Mouse (Mus musculus) CH12.LX (cell line): ENCODE measurements at regions not wholly inside any gene's neighbourhood (a gene's known extent, or its start where the extent isn't known, plus 50 kb on each side); places are given as distances from the start of the nearest gene placed in this dataset.

ENCODE experiments used
- DNase-seq: peaks from one replicate; pipeline ENCODE4 v3.0.0-alpha.2; 2013; ENCODE audit errors: extremely low read depth
- H3K27ac ChIP-seq: 2 replicates; pipeline ENCODE4 v1.5.1; 2012; ENCODE audit warnings: low read depth, mild to moderate bottlenecking, control low read depth, moderate library complexity; ENCODE audit not compliant: insufficient read depth
- H3K27me3 ChIP-seq: replicated peaks from 2 replicates; pipeline ENCODE3; 2012; ENCODE audit warnings: inconsistent platforms
- H3K36me3 ChIP-seq, 2 experiments: replicated peaks in 1 of 2; 2 replicates each; pipeline versions ENCODE3 to v1.6.1; 2012; ENCODE audit warnings: inconsistent platforms in 1 of 2, low read length in 1 of 2, mild to moderate bottlenecking in 1 of 2, mixed read lengths in 1 of 2, moderate library complexity in 1 of 2; ENCODE audit not compliant: control insufficient read depth in 1 of 2, insufficient read depth in 1 of 2
- H3K4me1 ChIP-seq, 2 experiments: 2 replicates each; pipeline ENCODE4 v1.6.1; 2012; ENCODE audit warnings: inconsistent platforms in 1 of 2, moderate library complexity in 1 of 2; ENCODE audit not compliant: insufficient read depth in 2 of 2, control insufficient read depth in 1 of 2
- H3K4me2 ChIP-seq: 2 replicates; pipeline ENCODE4 v1.6.1; 2012; ENCODE audit warnings: low read depth, mild to moderate bottlenecking, control low read depth; ENCODE audit not compliant: poor library complexity, insufficient read depth, severe bottlenecking
- H3K4me3 ChIP-seq, 3 experiments: fragments of 150-350 bp in 1 of 3; sonication (generic) in 1 of 3; replicated peaks in 1 of 3; 2 replicates each; pipeline versions ENCODE3 to v1.5.1; 2011 to 2012; ENCODE audit warnings: low read depth in 2 of 3, low read length in 2 of 3, mild to moderate bottlenecking in 2 of 3, moderate library complexity in 2 of 3, control low read depth in 1 of 3, improper control_type of control experiment in 1 of 3, inconsistent platforms in 1 of 3, mixed read lengths in 1 of 3; ENCODE audit not compliant: poor library complexity in 1 of 3
- H3K79me2 ChIP-seq: replicated peaks from 2 replicates; pipeline ENCODE4 v1.6.1; 2012; ENCODE audit warnings: mild to moderate bottlenecking, moderate library complexity; ENCODE audit not compliant: control insufficient read depth, poor library complexity, insufficient read depth, severe bottlenecking; ENCODE audit errors: extremely low read depth
- H3K9ac ChIP-seq: 2 replicates; pipeline ENCODE4 v1.6.1; 2012; ENCODE audit warnings: low read depth, mild to moderate bottlenecking, control low read depth, moderate library complexity; ENCODE audit not compliant: insufficient read depth
- H3K9me3 ChIP-seq: replicated peaks from 2 replicates; pipeline ENCODE3; 2012; ENCODE audit warnings: low read length, inconsistent platforms, mixed read lengths
- BHLHE40 ChIP-seq: IDR thresholded peaks from 2 replicates; pipeline ENCODE4 v1.6.1; 2011; ENCODE audit warnings: mild to moderate bottlenecking, low read depth, low read length, improper control_type of control experiment
- CHD2 ChIP-seq: IDR thresholded peaks from 2 replicates; pipeline ENCODE4 v1.6.1; 2011; ENCODE audit warnings: low read length, improper control_type of control experiment
- CTCF ChIP-seq, 2 experiments: IDR thresholded peaks in 1 of 2; conservative IDR thresholded peaks in 1 of 2; 2 replicates each; pipeline ENCODE4 v1.5.1; 2011 to 2012; ENCODE audit warnings: low read depth in 2 of 2, low read length in 2 of 2, improper control_type of control experiment in 1 of 2, inconsistent platforms in 1 of 2, mild to moderate bottlenecking in 1 of 2, moderate library complexity in 1 of 2
- E2F4 ChIP-seq: IDR thresholded peaks from 2 replicates; pipeline ENCODE4 v1.6.1; 2011; ENCODE audit warnings: low read depth, low read length, improper control_type of control experiment; ENCODE audit not compliant: insufficient replicate concordance
- ETS1 ChIP-seq: conservative IDR thresholded peaks from 2 replicates; pipeline ENCODE4 v1.6.1; 2012; ENCODE audit warnings: low read depth, mild to moderate bottlenecking, inconsistent platforms, low read length, improper control_type of control experiment, moderate library complexity
- JUN ChIP-seq: IDR thresholded peaks from 2 replicates; pipeline ENCODE4 v1.6.1; 2011; ENCODE audit warnings: low read depth, mild to moderate bottlenecking, low read length, improper control_type of control experiment, moderate library complexity; ENCODE audit not compliant: insufficient read depth
- MAFK ChIP-seq: IDR thresholded peaks from 2 replicates; pipeline ENCODE4 v1.6.1; 2011; ENCODE audit warnings: low read length, improper control_type of control experiment; ENCODE audit not compliant: insufficient replicate concordance
- MAX ChIP-seq: IDR thresholded peaks from 2 replicates; pipeline ENCODE4 v1.6.1; 2011; ENCODE audit warnings: low read length, improper control_type of control experiment
- MEF2A ChIP-seq: IDR thresholded peaks from 2 replicates; pipeline ENCODE4 v1.6.1; 2014; ENCODE audit warnings: low read depth, mild to moderate bottlenecking, inconsistent platforms, low read length, improper control_type of control experiment, borderline replicate concordance
- MXI1 ChIP-seq: IDR thresholded peaks from 2 replicates; pipeline ENCODE4 v1.6.1; 2011; ENCODE audit warnings: mild to moderate bottlenecking, low read depth, low read length, improper control_type of control experiment
- MYC ChIP-seq: IDR thresholded peaks from 2 replicates; pipeline ENCODE4 v1.6.1; 2011; ENCODE audit warnings: low read depth, mild to moderate bottlenecking, improper control_type of control experiment, low read length
- NELFE ChIP-seq: IDR thresholded peaks from 2 replicates; pipeline ENCODE4 v1.6.1; 2011; ENCODE audit warnings: low read depth, low read length, improper control_type of control experiment
- POLR2A ChIP-seq: IDR thresholded peaks from 2 replicates; pipeline ENCODE4 v1.6.1; 2011; ENCODE audit warnings: low read depth, mild to moderate bottlenecking, improper control_type of control experiment, low read length
- RAD21 ChIP-seq: IDR thresholded peaks from 2 replicates; pipeline ENCODE4 v1.6.1; 2011; ENCODE audit warnings: low read depth, mild to moderate bottlenecking, low read length, improper control_type of control experiment, moderate library complexity
- SIN3A ChIP-seq: IDR thresholded peaks from 2 replicates; pipeline ENCODE4 v1.6.1; 2012; ENCODE audit warnings: low read length, improper control_type of control experiment, inconsistent platforms
- SMC3 ChIP-seq: IDR thresholded peaks from 2 replicates; pipeline ENCODE4 v1.6.1; 2011; ENCODE audit warnings: low read depth, low read length, improper control_type of control experiment
- TBP ChIP-seq: conservative IDR thresholded peaks from 2 replicates; pipeline ENCODE4 v1.6.1; 2011; ENCODE audit warnings: low read depth, low read length, improper control_type of control experiment
- USF1 ChIP-seq: IDR thresholded peaks from 2 replicates; pipeline ENCODE4 v1.6.1; 2014; ENCODE audit warnings: low read depth, mild to moderate bottlenecking, inconsistent platforms, low read length, improper control_type of control experiment
- ZKSCAN1 ChIP-seq: IDR thresholded peaks from 2 replicates; pipeline ENCODE4 v1.6.1; 2012; ENCODE audit warnings: low read depth, inconsistent platforms, low read length, improper control_type of control experiment, borderline replicate concordance
- ZMIZ1 ChIP-seq: IDR thresholded peaks from 2 replicates; pipeline ENCODE4 v1.6.1; 2012; ENCODE audit warnings: low read depth, mild to moderate bottlenecking, inconsistent platforms, low read length, improper control_type of control experiment
- dilution Hi-C: fragments of 300-500 bp; cut with MboI; formaldehyde crosslinking; loops from 2 replicates; pipeline ENCODE4 v1.14.3; 2020; ENCODE audit warnings: low sequenced_read_pairs; ENCODE audit not compliant: extremely low pct_unique_long_range_greater_than_20kb, extremely low pct_ligation_motif_present
- in situ Hi-C: fragments of 300-500 bp; cut with MboI; formaldehyde crosslinking; loops from 3 replicates; pipeline ENCODE4 v1.14.3; 2019; ENCODE audit warnings: low sequenced_read_pairs, low pct_ligation_motif_present, low pct_unique_long_range_greater_than_20kb, mixed read lengths

DNA sequence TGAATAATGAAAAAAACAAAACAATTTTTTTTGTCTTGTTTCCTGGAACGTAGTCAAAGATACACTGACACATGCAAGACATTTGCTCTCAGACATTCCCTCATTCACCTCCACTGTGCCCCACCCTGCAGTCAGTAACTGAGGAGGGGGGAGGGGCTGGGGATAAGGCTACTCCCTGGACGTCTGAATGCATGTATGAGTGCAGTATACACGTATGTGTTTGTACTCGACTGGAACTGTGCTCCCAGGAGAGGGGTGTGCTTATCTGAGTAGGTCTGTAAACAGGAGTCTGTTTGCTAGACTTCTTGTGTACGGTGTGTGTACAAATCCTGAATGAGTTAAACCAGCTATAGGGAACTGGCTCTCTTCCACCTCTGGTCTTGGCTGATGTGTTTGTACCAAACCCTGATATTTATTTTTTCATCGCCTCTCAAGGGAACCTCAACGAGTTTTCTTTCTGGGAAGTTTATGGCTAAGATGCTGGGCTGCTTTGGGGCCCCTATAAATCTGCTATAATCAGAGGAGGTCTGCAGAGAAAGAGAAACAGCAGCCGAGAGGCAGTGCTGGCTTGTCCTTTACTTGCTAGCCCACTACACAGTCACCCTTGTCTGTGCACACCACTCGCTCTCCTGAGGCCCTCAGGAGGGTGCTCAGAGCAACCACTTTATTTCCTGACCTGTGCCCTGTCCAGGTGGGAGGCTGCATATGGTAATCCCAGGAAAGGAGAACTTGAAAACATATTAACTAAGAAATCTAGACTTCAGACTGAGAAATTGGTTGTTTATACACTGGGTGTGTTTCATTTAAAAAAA is 61.2 kb upstream of the Calcoco1 start:
- in situ Hi-C loops, result no loop called here
- peaks cover 88% of the 10 kb centered on the region for H3K27me3 ChIP-seq
- no peak for DNase-seq
- no peak overlapping the region for H3K4me3 ChIP-seq
- no peak overlapping the region for H3K9ac ChIP-seq
- no peak overlapping the region for H3K4me2 ChIP-seq
- H3K4me1 ChIP-seq, result no peaks in the 10 kb centered on the region
- TF ChIP-seq MAFK, result no peak
- TF ChIP-seq MXI1, result no peak
- TF ChIP-seq ZKSCAN1, result no peak
- no peak for TF ChIP-seq BHLHE40
- no peak for TF ChIP-seq MYC
- TF ChIP-seq ZMIZ1, result no peak
- no peak for TF ChIP-seq JUN
- TF ChIP-seq NELFE, result no peak
- TF ChIP-seq CTCF (conservative IDR thresholded peaks at IDR 0.05 in 1 of 2, IDR thresholded peaks at IDR 0.05 in 1 of 2; ENCODE audit: low read depth in 2 of 2, low read length in 2 of 2), result no peak
- TF ChIP-seq USF1, result no peak
- TF ChIP-seq SIN3A, result no peak
- no peak for TF ChIP-seq ETS1
- TF ChIP-seq RAD21, result no peak
- no peak for TF ChIP-seq E2F4
- TF ChIP-seq CHD2, result no peak
- TF ChIP-seq MAX, result no peak
- no peak for TF ChIP-seq POLR2A
- no peak for TF ChIP-seq MEF2A
- TF ChIP-seq SMC3, result no peak
- no peaks in the 10 kb centered on the region for H3K36me3 ChIP-seq
- H3K79me2 ChIP-seq, result no peaks in the 10 kb centered on the region
- H3K9me3 ChIP-seq, result no peaks in the 10 kb centered on the region
- no peak overlapping the region for H3K27ac ChIP-seq
- dilution Hi-C loops, result no loop called here

DNA sequence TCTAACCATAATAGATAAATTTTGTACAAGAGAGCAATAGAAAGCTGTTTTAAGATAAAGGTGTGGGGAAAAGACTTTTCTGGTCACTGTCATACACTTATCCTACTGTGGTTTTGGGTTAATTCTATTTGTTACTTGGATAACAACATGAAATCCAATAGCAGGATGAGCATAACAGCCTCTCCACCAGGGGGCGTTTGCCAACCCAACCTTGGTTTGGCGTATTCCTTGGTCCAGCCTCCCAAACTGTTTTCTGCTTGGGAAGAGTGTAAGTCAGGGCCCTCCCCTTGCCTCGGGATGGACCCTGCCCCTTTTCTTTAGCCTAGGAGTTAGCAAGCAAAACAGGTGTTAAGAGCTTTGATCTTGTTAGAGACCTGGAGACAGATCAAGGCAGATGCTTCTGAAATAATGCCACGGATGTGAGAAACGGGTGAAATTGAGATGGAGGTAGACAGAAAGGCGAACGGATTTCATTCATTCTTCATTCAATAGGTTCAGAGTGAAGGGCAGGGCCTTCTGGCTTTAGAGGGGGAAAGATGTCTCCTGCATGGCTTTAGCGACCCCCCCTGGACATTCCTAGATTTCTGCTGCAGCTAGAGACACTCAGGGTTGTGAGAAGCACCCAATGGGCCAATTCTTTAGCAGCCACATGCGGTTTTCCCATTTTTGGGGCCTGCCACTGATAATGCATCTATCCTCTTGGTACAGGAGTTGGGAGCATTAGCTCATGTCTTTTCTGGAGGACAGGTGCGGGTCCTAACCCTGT is 63.3 kb upstream of the Calcoco1 start:
- dilution Hi-C loops, result no loop called here
- H3K27ac ChIP-seq, result no peak overlapping the region
- peak; percentile 58 for TF ChIP-seq SMC3
- no peak for TF ChIP-seq TBP
- TF ChIP-seq SIN3A, result no peak
- TF ChIP-seq RAD21, result peak; percentile 39
- peak; percentile 75 to 91 for TF ChIP-seq CTCF (conservative IDR thresholded peaks at IDR 0.05 in 1 of 2, IDR thresholded peaks at IDR 0.05 in 1 of 2; ENCODE audit: low read depth in 2 of 2, low read length in 2 of 2)
- no peaks in the 10 kb centered on the region for H3K9me3 ChIP-seq
- no peak overlapping the region for H3K9ac ChIP-seq
- no peaks in the 10 kb centered on the region for H3K4me1 ChIP-seq
- H3K36me3 ChIP-seq, result no peaks in the 10 kb centered on the region
- DNase-seq, result peak; percentile 62
- H3K79me2 ChIP-seq, result no peaks in the 10 kb centered on the region
- H3K4me3 ChIP-seq, result no peak overlapping the region
- peaks cover 89% of the 10 kb centered on the region for H3K27me3 ChIP-seq
- in situ Hi-C loops, result no loop called here
- no peak overlapping the region for H3K4me2 ChIP-seq
